Mouse (Mus musculus) neural tube, embryonic 14.5 days (tissue): ENCODE results near the gene Dph2. TPM values are rescaled to one million over a fixed set of nuclear protein-coding genes. Genes with fewer than 3 reads are reported as not detected.

ENCODE experiments used
- ATAC-seq: fragments of 200-750 bp; cut with Nextera tagmentation; 2 replicates; pipeline ENCODE4 v1.8.0; 2017; ENCODE audit warnings: low read depth, mild to moderate bottlenecking, moderate TSS enrichment, moderate library complexity
- H3K27ac ChIP-seq: fragments of 300-500 bp; sonication (generic); 2 replicates; pipeline ENCODE4 v1.5.1; 2014; ENCODE audit warnings: low read depth, mild to moderate bottlenecking, control low read depth, low read length, moderate library complexity, mixed read lengths
- H3K27me3 ChIP-seq: fragments of 300-500 bp; sonication (generic); 2 replicates; pipeline ENCODE4 v1.6.1; 2014; ENCODE audit warnings: low read length; ENCODE audit not compliant: control insufficient read depth, insufficient read depth
- H3K36me3 ChIP-seq: fragments of 300-500 bp; sonication (generic); 2 replicates; pipeline ENCODE4 v1.6.1; 2014; ENCODE audit warnings: low read length, mixed read lengths; ENCODE audit not compliant: control insufficient read depth, insufficient read depth
- H3K4me1 ChIP-seq: fragments of 300-500 bp; sonication (generic); 2 replicates; pipeline ENCODE4 v1.6.1; 2014; ENCODE audit warnings: low read length; ENCODE audit not compliant: control insufficient read depth, insufficient read depth
- H3K4me2 ChIP-seq: fragments of 300-500 bp; sonication (generic); 2 replicates; pipeline ENCODE4 v1.6.1; 2014; ENCODE audit warnings: mild to moderate bottlenecking, low read depth, low read length, control low read depth
- H3K4me3 ChIP-seq: fragments of 300-500 bp; sonication (generic); 2 replicates; pipeline ENCODE4 v1.5.1; 2014; ENCODE audit warnings: low read depth, low read length, control low read depth, mixed read lengths
- H3K9ac ChIP-seq: fragments of 300-500 bp; sonication (generic); replicated peaks from 2 replicates; pipeline ENCODE4 v1.6.1; 2014; ENCODE audit warnings: low read depth, mild to moderate bottlenecking, control low read depth, low read length, mixed read lengths
- H3K9me3 ChIP-seq: fragments of 300-500 bp; sonication (generic); 2 replicates; pipeline ENCODE4 v1.6.1; 2016; ENCODE audit warnings: low read length; ENCODE audit not compliant: control insufficient read depth
- WGBS: fragments of 180-500 bp; shearing (Covaris S2); extraction: QIAGEN DNeasy Blood & Tissue Kit; methylation state at CpG from one replicate; pipeline ENCODE4 v1.1.7; 2014; 5-methylcytosine and 5-hydroxymethylcytosine counted together
- polyA plus RNA-seq: library from polyadenylated mRNA; unstranded; fragments of >200 nt; fragmentation: Nextera tagmentation; extraction: Ambion mirVana; gene quantifications from 2 replicates; pipeline ENCODE4 v1.2.1, GENCODE M21; 2014

The Dph2 gene
- polyA plus RNA-seq, 1 experiment from 2014 or later, result 21.5 TPM

DNA sequence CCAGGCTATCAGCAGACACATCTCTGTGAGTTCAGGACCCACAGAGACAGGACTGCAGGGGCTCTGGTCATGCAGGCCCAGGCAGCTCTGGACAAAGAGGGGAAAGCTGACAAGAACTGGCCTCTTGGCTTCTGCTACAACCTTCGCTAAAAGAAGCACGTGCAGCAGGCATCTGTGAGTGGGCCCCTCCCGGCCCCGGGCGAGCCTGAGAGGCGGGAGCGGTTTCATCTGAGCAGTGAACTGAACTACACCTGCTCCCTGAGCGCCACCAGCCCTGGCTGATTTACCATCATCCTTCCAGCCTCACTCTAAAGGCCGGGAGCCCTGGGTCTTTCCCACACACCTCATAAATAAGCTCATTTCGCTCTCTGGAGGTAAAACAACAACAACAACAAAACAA, 13.5 kb downstream of the Dph2 start:
- Histone ChIP-seq H3K27me3 (no peaks in the 10 kb centered on the region), H3K4me2 (no peak overlapping the region), H3K4me1 (peaks cover 9% of the 10 kb centered on the region; the same call in 1 of the 2 replicates), H3K4me3 (no peak overlapping the region), H3K9me3 (no peaks in the 10 kb centered on the region), H3K27ac (no peak overlapping the region), H3K36me3 (peaks cover 31% of the 10 kb centered on the region; the same call in 1 of the 2 replicates), H3K9ac (0 out of 2 replicates have a peak overlapping the region, but pooled peaks have one; percentile 18)
- ATAC-seq, result no peak
- WGBS, result 53% methylated on average over 10 of the region's 10 CpGs

DNA sequence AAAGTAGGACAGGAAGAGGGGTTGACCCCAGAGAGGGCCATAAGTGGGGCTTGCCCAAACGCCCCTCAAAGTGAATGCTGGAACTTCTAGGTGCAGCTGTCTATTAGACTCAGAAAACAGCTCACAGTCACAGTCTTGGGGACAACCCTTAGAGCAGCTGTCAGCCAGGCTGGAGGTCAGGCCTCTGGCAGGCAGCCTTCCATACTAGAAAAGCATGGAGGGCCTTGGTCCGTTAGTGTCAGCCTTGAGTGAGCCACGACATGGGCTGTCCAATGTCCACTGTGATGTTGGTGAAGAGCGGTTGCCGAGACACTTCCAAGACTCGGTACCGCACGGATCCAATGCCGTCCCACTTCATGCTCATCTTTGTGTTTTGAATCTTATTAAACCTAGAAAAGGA, 18.2 kb downstream of the Dph2 start:
- no peak overlapping the region for H3K4me3 ChIP-seq
- H3K9me3 ChIP-seq, result no peaks in the 10 kb centered on the region
- peaks cover 32% of the 10 kb centered on the region; the same call in 1 of the 2 replicates for H3K36me3 ChIP-seq
- H3K9ac ChIP-seq, result no peak overlapping the region
- no peak for ATAC-seq
- H3K4me2 ChIP-seq, result no peak overlapping the region
- H3K27ac ChIP-seq, result no peak overlapping the region
- H3K27me3 ChIP-seq, result no peaks in the 10 kb centered on the region
- no peaks in the 10 kb centered on the region for H3K4me1 ChIP-seq
- WGBS, result 91% methylated on average over 9 of the region's 9 CpGs

DNA sequence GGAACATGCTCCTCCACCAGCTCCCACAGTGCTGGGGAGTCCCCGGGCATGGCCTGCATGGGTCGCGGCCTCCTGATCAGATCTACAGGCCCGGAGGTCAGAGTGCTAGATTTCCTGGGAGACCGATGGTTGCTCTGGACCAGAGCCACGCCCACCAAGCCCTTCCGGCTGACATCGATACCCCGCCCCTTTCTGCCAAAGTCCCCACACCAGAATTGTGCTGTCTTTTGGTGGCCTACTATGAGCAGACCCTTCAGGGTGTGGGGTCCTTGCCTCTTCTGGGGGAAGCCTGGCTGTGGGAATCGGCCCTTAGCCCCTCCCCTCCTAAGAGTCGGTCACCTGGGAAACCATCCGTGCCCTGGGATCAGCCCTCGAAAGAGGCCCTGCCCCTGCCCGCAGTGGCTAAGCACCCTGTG, 19.4 kb downstream of the Dph2 start, which contains the start of gene Ccdc24:
TSS of gene Ccdc24 (minus strand) at position 87 of the 416 bp plus-strand sequence.
- 10% methylated on average over 14 of the region's 14 CpGs for WGBS
- H3K36me3 ChIP-seq, result peaks cover 30% of the 10 kb centered on the region; the same call in 1 of the 2 replicates
- H3K27me3 ChIP-seq, result no peaks in the 10 kb centered on the region
- no peak within 1 kb of the TSS for H3K4me3 ChIP-seq
- H3K9me3 ChIP-seq, result no peaks in the 10 kb centered on the region
- H3K4me2 ChIP-seq, result 0 out of 2 replicates have a peak within 1 kb of the TSS, but pooled peaks have one; percentile 14
- no peak within 1 kb of the TSS for H3K27ac ChIP-seq
- no peak; the same call in 1 of the 2 replicates for ATAC-seq
- 0 out of 2 replicates have a peak within 1 kb of the TSS, but pooled peaks have one; percentile 11 for H3K9ac ChIP-seq
- H3K4me1 ChIP-seq, result no peaks in the 10 kb centered on the region

DNA sequence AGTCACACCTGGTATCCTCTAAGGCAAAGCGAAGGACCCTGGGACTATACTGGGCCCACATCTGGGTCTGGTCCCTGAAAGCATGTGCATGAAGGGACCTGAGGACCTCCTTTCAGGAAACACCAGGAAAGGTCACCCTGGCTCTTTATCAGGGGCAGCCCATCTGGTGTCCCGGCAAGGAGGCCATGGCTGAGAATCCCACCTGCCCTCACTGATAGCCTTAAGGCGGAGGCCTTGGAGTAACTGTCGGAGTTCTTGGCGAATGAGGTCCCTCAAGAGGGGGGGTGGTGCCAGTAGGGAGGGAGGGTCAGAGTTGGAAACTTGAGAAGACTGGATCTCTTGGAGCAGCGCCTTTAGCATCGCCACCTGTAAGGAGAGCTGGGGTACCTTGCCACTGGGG, 20.0 kb downstream of the Dph2 start:
- no peaks in the 10 kb centered on the region for H3K27me3 ChIP-seq
- H3K4me2 ChIP-seq, result no peak overlapping the region
- 77% methylated on average over 7 of the region's 7 CpGs for WGBS
- no peak overlapping the region for H3K9ac ChIP-seq
- no peak overlapping the region for H3K4me3 ChIP-seq
- peaks cover 23% of the 10 kb centered on the region; the same call in 1 of the 2 replicates for H3K36me3 ChIP-seq
- H3K27ac ChIP-seq, result no peak overlapping the region
- H3K4me1 ChIP-seq, result no peaks in the 10 kb centered on the region
- no peaks in the 10 kb centered on the region for H3K9me3 ChIP-seq
- ATAC-seq, result no peak

DNA sequence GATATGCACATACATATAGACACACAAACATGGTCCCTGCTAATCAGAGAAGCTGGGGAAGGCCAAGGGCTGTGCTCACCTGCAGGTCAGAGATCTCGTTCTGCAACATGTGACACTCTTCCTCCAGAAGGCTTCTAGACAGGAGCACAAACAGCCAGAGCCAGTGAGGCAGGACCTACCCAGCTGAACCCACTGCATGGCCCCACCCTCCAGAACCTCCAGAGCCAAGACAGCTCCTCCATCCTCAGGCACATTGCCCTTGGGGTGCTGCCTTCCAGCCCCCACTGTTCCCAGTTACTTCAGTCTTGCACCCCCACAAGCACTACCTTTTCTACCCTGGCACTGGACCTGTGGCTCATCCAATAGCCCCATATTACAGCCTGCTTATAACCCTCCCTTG, 21.4 kb downstream of the Dph2 start:
- Histone ChIP-seq H3K36me3 (peaks cover 15% of the 10 kb centered on the region; the same call in 1 of the 2 replicates), H3K27ac (no peak overlapping the region), H3K4me3 (no peak overlapping the region), H3K27me3 (no peaks in the 10 kb centered on the region), H3K4me2 (no peak overlapping the region), H3K4me1 (peaks cover 7% of the 10 kb centered on the region; the same call in 1 of the 2 replicates), H3K9ac (no peak overlapping the region), H3K9me3 (no peaks in the 10 kb centered on the region)
- no peak for ATAC-seq
- WGBS, result 62% methylated on average over 1 of the region's 1 CpGs

DNA sequence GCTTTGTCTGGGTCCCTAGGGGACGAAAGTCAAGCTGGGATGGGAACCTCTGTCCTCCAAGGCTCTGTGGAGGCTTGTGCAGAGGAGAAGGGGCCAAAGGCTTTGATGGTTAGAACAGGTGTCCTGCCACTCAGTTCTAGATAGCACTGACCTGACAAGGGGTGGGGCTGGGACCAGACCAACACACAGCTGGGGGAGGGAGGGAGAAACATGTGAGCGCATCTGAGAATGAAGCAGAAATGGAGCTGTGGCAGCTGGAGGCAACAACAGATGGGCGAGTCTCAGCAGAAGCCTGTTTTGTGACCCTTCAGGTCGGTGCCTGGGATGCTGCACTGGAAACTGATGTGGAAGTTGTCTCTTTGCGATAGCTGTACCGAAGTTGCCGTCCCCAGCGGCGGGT, 22.5 kb downstream of the Dph2 start:
- peaks cover 7% of the 10 kb centered on the region; the same call in 1 of the 2 replicates for H3K4me1 ChIP-seq
- H3K9ac ChIP-seq, result no peak overlapping the region
- H3K4me3 ChIP-seq, result no peak overlapping the region
- H3K36me3 ChIP-seq, result peaks cover 9% of the 10 kb centered on the region; the same call in 1 of the 2 replicates
- no peaks in the 10 kb centered on the region for H3K9me3 ChIP-seq
- H3K27ac ChIP-seq, result no peak overlapping the region
- WGBS, result 73% methylated on average over 9 of the region's 9 CpGs
- H3K4me2 ChIP-seq, result no peak overlapping the region
- H3K27me3 ChIP-seq, result no peaks in the 10 kb centered on the region
- no peak for ATAC-seq

DNA sequence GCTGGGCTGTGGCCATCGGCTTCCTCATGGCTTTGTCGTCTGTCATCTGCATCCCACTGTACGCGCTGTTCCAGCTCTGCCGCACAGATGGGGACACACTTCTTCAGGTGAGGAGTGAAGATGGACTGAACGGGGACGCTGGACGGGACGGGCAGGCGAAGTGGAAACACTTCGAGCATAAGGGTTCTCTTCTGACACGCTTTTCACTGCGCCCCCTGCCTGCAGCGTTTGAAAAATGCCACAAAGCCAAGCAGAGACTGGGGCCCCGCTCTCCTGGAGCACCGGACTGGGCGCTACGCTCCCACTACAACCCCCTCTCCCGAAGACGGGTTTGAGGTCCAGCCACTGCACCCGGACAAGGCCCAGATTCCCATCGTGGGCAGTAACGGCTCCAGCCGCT, 24.0 kb downstream of the Dph2 start:
- no peak for ATAC-seq
- no peak overlapping the region for H3K4me2 ChIP-seq
- H3K27me3 ChIP-seq, result no peaks in the 10 kb centered on the region
- H3K36me3 ChIP-seq, result no peaks in the 10 kb centered on the region
- H3K4me3 ChIP-seq, result no peak overlapping the region
- no peak overlapping the region for H3K27ac ChIP-seq
- no peak overlapping the region for H3K9ac ChIP-seq
- peaks cover 7% of the 10 kb centered on the region; the same call in 1 of the 2 replicates for H3K4me1 ChIP-seq
- no peaks in the 10 kb centered on the region for H3K9me3 ChIP-seq
- WGBS, result 15% methylated on average over 24 of the region's 24 CpGs

DNA sequence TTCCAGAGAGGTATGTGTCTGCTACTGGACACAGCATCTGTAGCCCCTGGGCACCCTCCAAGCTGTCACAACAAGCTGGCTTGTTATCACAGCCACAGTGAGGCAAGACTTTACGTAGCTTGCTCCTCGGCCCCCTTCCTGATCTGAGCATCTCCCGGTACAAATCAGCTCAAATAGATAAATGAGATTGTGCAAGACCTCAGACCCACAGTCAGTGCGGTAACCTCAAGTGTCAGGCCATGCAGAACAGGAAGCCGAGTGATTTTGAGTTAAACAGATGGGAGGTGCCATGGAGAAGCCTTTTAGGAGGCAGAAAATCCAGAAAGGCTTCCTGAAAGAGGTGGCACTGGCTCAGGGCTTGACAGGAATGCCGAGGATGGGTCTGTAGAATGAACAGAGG, 24.8 kb downstream of the Dph2 start:
- Histone ChIP-seq H3K9me3 (no peaks in the 10 kb centered on the region), H3K36me3 (no peaks in the 10 kb centered on the region), H3K27me3 (no peaks in the 10 kb centered on the region), H3K4me2 (no peak overlapping the region), H3K4me1 (peaks cover 7% of the 10 kb centered on the region; the same call in 1 of the 2 replicates), H3K9ac (no peak overlapping the region), H3K27ac (no peak overlapping the region), H3K4me3 (no peak overlapping the region)
- WGBS, result 85% methylated on average over 6 of the region's 6 CpGs
- no peak for ATAC-seq

DNA sequence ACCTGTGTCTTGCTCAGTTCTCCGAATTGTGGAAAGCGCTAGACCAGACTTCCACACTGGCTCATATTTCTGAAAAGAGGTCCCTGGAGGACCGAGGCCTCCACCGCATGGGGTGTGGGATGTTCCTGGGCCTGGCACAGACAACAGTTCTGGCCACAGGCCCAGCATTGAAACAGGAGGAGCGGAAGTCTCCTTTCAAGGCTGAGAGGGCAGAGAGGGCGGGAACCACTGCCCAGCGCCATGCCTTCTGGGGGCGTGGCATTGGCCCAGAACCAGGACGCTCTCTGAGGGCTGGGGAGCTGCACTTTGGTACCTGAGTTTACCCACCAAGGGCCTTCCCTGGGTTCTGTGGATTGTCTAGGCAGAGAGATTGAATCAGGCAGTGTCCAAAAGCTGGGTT, 25.7 kb downstream of the Dph2 start:
- no peaks in the 10 kb centered on the region for H3K9me3 ChIP-seq
- H3K4me3 ChIP-seq, result no peak overlapping the region
- H3K4me2 ChIP-seq, result no peak overlapping the region
- peak; percentile 32; the same call in 1 of the 2 replicates for ATAC-seq
- no peaks in the 10 kb centered on the region for H3K27me3 ChIP-seq
- H3K36me3 ChIP-seq, result no peaks in the 10 kb centered on the region
- WGBS, result 53% methylated on average over 9 of the region's 9 CpGs
- H3K9ac ChIP-seq, result no peak overlapping the region
- H3K27ac ChIP-seq, result 0 out of 2 replicates have a peak overlapping the region, but pooled peaks have one; percentile 34
- peaks cover 7% of the 10 kb centered on the region; the same call in 1 of the 2 replicates for H3K4me1 ChIP-seq
